Mouse (Mus musculus): ENCODE measurements around the gene Ncs1. TPM values are rescaled to one million over a fixed set of nuclear protein-coding genes. Genes with fewer than 3 reads are reported as not detected.

Gene Ncs1
- total RNA-seq, 2 experiments from 2014 or later = 0.99 to 1.7 TPM

DNA sequence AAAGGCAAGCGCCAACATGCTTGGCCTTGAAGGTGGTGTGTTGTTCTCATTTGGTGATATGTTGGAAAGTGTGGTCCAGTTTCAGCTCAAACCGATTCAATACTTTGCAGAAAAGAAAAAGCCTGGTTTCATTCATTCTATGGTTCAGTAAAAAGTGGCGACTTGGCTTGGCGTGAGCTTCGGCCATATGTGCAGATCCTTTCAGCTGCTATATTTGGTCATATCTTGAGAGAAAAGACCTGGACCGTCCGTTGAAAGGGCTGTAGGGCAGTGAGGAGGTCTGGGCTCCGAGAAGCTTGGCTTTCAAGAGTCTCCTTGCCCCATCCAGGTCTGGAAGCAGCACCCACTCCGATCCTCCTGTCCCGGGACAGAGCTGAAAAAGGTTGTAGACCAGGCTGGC, 24.2 kb downstream of the Ncs1 start:
- no peak for ATAC-seq (replicated peaks; ENCODE audit: low FRiP score, low TSS enrichment, poor library complexity, severe bottlenecking)

DNA sequence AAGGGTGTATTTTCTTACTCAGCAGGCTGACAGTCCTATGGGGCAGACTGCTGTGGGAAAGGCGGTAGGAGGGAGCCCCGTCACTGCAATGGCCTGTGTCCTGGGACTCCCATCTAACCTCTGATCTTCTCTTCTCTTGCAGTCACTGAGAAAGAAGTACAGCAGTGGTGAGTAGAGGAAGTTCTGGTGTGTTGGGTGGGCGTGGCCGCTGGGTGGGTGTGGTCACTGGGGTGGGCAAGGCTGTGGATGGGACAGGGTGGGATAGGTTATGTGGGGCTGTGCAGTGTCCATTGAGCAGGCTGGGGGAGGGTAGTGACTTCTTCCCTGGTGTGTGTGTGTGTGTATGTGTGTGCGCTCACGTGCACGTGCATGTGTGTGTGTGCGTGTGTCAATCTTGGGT, 24.8 kb downstream of the Ncs1 start:
- no peak for ATAC-seq (replicated peaks; ENCODE audit: low FRiP score, low TSS enrichment, poor library complexity, severe bottlenecking)

DNA sequence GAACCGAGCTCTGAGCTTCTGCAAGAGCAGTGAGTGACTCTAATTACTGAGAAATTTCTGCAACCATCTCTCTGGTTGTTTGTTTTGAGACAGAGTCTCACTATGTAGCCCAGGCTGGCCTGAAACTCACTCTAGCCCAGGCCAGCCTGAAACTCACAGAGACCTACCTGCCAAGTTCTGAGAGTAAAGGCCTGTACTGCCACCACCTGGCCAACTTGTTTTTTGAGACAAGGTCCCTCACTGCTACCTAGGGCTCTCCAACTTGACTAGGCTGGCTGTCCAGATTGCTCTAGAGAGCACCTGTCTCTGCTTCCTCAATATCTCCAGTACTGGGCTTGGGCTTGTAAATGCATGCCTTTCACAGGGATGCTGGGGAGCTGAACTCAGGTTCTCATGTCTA, 25.4 kb downstream of the Ncs1 start:
- ATAC-seq (replicated peaks; ENCODE audit: low FRiP score, low TSS enrichment, poor library complexity, severe bottlenecking) = no peak

DNA sequence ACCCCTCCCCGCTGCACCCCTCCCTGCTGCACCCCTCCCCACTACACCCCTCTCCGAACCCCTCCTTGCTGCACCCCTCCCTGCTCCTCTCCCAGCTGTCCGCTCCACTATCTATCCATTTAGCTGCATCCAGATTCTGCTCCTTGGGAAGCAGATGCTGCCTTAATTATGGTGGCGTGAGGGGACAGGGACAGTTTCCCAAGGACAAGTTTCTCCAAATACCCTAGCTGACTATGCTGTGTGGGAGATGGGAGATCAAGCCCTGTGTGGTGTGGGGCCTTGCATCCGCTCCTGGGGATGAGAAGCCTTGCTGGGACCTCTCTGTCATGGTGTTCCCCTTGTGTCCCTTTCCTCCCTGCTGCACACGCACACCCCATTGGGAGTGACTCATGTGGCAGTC, 29.4 kb downstream of the Ncs1 start:
- no peak for ATAC-seq (replicated peaks; ENCODE audit: low FRiP score, low TSS enrichment, poor library complexity, severe bottlenecking)

DNA sequence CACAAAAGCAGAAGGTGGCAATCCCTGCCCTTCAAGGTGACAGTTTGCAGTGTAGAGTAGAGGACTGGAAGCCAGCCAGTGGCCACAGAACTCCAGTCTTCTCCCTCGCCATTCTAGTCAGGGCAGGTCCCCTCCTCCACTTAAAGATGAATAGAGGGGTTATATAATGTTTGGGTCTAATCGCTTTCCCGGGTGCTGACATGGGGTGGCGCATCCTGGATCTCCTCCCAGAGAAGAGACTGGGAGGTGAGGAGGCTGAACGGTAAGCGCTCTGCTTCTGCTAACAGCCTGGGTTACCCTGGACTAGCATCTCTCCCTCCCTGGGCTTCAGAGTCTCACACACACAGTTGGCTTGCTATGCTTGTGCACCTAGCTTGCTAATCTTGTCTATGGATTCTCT, 32.2 kb downstream of the Ncs1 start:
- ATAC-seq (replicated peaks; ENCODE audit: low FRiP score, low TSS enrichment, poor library complexity, severe bottlenecking) = no peak

DNA sequence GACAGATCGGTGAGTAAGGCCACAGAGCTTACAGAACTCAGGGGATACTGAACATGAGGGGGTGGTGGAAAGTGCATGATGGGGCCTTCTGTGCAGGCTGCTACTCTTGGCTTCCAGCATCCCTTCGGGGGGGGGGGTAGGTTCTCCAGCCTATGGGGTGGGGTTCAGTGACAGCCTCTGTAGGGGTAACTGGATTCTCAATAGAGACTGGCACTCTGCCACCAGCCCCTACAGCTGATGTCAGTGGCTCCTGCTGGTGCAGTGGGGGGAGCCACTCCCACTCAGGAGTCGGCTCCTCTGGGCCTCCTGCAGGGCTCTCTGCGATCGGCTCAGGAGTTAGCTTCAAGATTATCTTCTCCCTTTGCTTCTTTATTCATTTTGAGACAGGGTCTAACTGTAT, 32.9 kb downstream of the Ncs1 start:
- no peak for ATAC-seq (replicated peaks; ENCODE audit: low FRiP score, low TSS enrichment, poor library complexity, severe bottlenecking)

DNA sequence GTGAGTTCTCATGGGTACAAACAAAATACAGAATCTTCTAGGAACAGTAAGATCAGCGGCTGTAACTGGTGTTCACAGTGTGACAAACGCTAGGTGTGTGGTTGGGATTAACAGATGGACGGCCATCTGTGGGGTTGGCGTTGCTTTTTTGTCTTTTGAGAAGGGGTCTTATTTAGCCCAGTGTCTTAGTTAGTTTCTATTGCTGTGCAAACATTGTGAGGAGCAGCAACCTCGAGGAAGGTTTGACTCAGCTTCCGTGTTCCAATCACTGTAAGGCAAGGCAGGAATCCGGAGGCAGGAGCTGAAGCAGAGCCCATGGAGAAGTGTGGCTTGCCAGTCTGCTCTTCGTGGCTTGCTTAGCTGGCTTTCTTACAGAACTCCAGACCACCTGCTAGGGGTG, 35.5 kb downstream of the Ncs1 start:
- no peak for ATAC-seq (replicated peaks; ENCODE audit: low FRiP score, low TSS enrichment, poor library complexity, severe bottlenecking)

DNA sequence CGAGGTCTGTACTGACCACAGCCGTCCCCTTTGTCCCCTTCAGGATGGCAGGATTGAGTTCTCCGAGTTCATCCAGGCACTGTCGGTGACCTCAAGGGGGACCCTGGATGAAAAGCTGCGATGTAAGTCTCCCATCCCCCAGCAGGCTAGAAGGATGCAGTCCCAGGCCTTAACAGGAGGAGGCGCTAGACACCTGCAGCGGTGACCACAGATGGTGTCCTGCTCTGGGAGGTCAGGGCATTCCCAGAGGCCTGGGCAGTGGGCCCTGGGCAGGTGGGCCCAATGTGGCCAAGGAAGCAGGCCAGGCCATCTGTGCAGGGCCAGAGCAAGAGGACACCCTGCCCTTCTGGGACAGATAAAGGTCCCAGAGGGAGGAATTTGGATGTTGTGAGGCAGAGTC, 36.6 kb downstream of the Ncs1 start:
- ATAC-seq (replicated peaks; ENCODE audit: low FRiP score, low TSS enrichment, poor library complexity, severe bottlenecking) = 0 out of 2 replicates have a peak, but pooled peaks have one; percentile 23

DNA sequence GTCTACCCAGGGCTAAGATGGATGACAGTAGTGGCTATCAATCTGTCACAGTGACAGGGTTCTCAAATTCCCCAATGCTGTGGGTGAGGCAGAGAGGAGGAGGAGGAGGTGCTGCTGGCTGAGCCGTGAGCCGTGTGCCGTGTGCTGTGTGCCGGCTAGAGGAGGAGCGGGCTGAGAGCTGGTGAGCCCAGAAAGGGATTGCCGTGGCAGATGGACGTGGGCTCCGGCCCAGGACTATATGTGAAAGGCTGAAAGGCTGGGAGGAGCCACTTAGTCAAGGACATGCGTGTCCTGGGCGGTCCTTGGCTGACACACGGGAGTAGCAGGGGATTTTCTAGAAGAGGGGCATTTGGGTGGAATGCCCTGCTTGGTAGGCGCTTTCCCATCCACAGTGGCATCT, 37.3 kb downstream of the Ncs1 start:
- no peak for ATAC-seq (replicated peaks; ENCODE audit: low FRiP score, low TSS enrichment, poor library complexity, severe bottlenecking)

DNA sequence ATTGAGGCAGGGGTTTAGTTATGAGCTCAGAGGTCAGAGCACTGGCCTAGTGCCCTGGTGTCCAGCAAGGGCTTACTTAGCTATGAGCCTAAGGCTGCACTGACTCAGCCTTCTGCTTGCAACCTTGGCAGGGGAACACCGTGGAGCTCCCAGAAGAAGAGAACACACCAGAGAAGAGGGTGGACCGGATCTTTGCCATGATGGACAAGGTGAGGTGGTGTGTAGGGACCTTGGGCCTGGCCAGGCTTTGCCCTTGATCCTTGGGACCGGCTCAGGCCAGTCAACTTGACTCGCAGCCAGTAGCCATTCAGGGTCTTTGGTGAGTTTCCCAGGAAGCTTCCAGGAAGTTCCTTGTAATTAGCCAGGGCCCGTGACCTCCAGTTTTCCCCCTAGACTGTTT, 38.9 kb downstream of the Ncs1 start:
- ATAC-seq (replicated peaks; ENCODE audit: low FRiP score, low TSS enrichment, poor library complexity, severe bottlenecking) = no peak

DNA sequence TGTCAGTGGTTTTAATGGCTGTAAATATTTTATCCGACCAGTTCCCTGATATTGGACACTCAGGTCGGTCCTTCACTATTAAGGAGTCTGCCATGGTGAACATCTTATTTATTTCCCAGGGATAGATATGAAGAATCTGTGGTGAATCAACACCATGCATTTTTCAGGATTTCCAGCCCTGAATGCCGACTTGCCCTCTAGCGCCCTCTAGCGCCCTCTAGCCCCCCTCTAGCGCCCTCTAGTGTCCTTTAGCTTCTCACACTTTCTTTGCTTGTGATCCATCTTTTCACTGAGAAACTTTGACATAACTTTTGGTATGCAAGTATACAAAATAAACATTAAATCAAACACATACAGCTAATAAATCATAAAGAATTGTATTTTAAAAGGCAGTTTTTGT, 45.8 kb downstream of the Ncs1 start:
- ATAC-seq (replicated peaks; ENCODE audit: low FRiP score, low TSS enrichment, poor library complexity, severe bottlenecking) = no peak

DNA sequence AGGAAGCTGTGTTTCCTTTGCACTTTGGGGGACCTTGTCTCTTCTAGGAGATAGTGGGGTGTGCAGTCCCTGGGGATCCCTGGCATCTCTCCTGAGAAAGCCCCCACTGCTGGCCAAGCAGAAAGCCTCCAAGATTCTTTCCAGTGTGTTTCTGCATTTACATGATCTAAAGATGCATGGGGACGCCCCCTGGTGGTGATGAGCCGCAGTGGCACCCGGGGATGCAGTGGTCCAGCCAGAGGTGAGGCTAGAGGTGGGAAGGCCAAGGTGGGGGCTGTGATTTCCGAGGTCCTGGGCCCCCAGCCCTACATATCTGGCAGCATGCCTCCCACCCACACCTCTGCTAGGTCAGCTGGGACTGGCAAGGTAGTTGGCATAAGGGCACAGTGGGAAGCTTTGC, 49.4 kb downstream of the Ncs1 start:
- ATAC-seq (replicated peaks; ENCODE audit: low FRiP score, low TSS enrichment, poor library complexity, severe bottlenecking) = peak; percentile 47; the same call in 1 of the 2 replicates

DNA sequence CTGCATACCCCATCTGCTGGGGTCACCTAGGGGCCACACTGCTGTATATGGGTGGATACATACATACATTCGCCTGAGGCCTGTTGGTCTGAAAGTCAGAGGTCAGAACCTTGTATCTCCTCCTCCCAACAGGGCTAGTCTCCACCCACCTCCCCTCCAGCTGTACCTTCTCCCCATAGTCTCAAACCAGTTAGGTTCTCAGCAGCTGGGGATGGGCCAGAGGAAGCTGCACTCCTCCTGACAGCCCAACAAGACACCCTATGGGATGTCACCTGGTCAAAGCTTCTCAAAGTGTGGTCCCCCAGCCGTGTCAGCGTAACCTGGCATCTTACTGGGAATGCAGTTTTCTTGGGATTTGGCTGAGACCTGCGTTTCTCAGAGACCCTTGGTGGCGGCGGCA, 50.8 kb downstream of the Ncs1 start:
- no peak for ATAC-seq (replicated peaks; ENCODE audit: low FRiP score, low TSS enrichment, poor library complexity, severe bottlenecking)

DNA sequence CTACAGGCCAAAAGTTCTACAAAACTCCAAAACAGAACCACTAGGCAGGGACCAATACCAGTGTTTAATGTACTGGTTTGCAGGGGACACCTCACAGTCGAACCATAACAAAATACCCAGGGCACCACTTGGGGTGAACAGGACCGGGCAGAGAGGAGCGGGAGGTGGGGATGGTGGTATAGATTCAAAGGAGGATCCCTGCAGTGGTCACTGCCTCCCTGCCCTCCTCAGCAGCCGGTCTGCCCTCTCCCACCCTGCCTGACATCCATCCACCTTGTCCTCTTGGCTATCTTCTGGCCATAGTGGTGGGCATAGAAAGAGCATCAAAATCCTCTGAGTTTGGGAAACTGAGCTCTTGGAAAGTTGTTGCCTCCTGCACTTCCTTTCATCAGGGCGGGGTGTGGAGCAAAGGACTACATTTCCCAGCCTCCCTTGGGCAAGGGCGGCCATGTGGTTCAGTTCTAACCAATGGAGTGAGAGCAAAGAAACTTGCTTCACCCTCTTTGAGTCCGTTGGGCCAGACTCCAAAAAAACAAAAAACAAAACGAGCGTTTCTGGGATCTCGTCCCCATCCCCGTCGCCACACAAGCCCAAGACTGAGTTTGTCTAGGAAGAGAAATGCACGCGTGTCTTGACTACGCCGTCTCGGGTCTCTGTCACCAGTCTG, 52.1 kb downstream of the Ncs1 start:
- ATAC-seq (replicated peaks; ENCODE audit: low FRiP score, low TSS enrichment, poor library complexity, severe bottlenecking) = peak; percentile 80

DNA sequence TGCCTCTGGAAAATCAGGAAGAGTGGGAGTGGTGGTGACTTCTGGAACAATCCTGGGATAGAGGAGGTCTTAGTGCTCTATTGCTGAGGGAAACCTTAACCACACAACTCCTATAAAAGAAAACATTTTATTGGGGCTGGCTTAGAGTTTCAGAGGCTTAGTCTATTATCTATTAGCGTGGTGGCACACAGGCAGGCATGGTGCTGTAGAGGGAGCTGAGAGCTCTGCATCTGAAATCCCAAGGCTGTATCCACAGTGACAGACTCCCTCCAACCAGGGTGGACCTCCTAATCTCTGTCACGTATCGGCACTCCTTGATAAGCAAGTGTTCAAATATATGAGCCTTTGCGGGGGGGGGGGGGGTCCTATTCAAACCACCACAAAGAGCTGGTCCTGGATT, 53.2 kb downstream of the Ncs1 start:
- no peak for ATAC-seq (replicated peaks; ENCODE audit: low FRiP score, low TSS enrichment, poor library complexity, severe bottlenecking)

DNA sequence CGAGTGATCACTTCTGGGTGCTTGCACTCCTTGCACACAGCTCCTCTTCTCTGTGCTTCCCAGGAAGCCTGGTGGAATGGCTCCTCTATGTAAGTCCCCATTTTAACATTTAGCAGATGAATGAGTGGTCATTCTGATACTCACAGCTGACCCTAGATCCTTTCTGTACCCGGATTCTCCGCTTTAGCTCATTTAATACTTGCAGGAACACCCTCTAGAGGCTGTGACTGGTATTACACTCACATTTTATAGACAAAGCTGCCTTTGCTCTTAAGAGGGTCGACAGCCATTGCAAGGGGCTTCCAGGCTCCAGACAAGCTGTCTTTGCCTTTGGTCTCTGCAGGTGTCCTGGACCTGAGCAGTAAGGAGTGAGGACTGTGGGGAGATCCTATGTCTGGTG, 53.6 kb downstream of the Ncs1 start:
- ATAC-seq (replicated peaks; ENCODE audit: low FRiP score, low TSS enrichment, poor library complexity, severe bottlenecking) = no peak

DNA sequence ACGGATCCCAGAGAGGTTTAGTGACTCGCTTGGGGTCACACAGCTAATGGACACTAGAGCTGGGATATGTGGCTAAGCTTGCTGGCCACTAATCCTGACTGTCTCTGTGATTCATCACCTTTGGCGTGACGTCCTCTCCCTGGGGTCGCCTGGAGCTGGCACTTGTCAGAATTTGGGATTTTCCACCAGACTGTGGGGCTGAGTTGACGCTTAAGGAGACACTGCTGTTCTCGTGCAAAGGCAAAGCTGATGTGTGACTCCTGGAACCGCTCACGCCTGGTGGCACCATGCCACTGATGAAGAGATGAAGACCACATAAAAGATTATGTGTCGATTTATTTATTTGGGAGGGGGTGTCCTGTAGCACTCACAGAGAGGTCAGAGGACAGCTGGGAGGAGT, 54.4 kb downstream of the Ncs1 start:
- ATAC-seq (replicated peaks; ENCODE audit: low FRiP score, low TSS enrichment, poor library complexity, severe bottlenecking) = no peak

DNA sequence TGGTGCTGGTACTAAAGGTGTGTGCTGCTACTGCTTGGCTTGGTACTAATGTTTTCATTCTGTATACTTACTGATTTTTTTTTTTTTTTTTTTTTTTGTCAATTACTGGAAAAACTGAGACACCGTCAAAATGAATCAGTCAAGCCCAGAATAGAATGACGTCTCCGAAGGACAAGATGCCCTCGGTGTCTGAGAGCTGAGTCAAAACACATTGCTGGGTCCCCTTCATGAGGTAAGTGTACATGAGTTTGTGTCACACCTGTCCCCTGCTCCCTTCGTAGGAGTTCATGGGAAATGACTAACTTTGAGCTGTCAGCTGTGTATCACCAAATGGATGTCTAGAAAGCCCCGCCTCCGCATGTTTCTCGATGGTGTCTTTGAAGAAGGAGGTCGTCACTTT, 57.6 kb downstream of the Ncs1 start:
- ATAC-seq (replicated peaks; ENCODE audit: low FRiP score, low TSS enrichment, poor library complexity, severe bottlenecking) = no peak

DNA sequence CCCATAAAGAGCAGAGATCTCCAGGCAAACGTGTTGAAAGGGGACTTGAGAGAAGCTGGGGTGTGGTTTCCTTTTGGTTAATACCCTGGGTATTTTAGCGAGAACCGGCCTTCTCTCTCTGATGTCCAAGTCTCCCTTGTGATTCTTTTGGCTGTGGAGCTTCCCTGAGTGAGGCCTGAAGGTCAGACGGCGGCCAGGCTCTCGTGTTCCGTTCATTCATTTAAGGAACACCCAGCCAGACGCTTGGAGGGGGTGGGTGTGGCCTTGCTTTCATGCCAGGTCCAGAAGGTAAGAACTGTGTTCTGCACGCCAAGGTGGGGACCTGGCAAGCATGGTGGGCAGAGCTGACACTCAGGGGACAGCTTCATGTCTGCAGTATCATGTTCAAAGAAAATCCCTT, 58.6 kb downstream of the Ncs1 start:
- ATAC-seq (replicated peaks; ENCODE audit: low FRiP score, low TSS enrichment, poor library complexity, severe bottlenecking) = no peak

DNA sequence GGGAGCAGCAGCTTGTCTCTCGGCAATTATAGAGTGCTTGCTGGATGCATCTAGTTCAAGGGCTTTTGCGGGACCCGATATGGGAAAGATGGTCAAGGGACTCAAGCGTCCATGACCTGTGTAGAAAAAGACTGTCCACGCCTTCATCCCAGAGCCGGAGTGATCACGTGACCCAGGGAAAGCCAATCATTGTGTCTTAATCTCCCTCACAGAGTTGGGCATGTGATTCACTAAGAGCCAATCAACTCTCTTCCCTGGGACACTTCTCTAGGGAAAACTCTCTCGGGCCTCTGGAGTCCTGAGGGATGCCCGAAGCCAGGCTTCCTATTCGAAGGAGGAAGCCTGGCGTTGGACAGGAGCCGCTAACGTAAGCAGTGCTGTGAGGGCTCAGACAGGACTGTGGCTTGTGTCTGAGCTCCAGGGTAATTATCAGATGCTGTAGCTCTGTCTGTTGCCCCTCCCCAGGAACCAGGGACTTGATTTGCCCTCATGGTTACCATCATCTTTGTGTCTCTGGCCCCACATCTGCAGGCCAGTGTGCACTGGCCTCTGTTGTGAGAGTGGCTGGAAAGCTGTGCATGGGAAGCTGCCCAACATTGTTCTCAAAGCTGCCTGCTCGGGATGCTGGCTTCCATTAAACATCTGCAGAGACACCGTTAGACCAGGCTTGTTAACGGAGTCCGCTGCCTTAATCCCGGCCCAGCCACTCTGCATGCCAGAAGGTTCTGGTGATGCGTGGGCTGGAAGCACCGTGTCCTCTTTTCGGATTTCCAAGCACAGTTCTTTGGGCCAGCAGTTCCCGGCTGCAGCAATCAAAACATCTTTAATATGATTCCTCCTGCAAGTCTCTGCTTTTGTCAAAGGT, 59.4 kb downstream of the Ncs1 start:
- ATAC-seq (replicated peaks; ENCODE audit: low FRiP score, low TSS enrichment, poor library complexity, severe bottlenecking) = no peak

DNA sequence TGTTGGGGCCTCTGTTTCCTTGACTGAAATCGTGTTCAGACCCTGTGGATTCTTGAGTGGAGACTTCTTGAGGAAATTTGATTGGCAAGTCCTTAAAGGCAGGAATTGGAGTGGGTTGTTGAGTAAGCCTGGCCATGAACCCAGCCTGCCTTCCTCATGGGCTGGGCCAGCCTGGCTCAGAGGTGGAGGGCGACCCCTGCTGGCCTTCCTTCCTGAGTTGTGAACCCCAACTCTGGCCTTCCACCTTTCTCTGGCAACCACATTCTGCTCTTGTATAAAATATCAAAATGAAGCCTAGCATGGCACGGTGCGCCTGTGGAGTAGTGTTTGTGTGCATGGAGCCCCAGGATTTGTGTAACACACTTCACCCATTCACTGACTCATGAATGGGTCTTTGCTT, 60.1 kb downstream of the Ncs1 start:
- ATAC-seq (replicated peaks; ENCODE audit: low FRiP score, low TSS enrichment, poor library complexity, severe bottlenecking) = no peak

All from megakaryocyte-erythroid progenitor cell, adult 5-6 weeks (primary cell).